Mouse (Mus musculus) myocyte (in vitro differentiated cells): ENCODE results near the gene Dock4. TPM values are rescaled to one million over a fixed set of nuclear protein-coding genes. Genes with fewer than 3 reads are reported as not detected.

Experiments
- H3K27me3 ChIP-seq: one replicate; pipeline ENCODE4 v1.6.1; 2011; ENCODE audit not compliant: control insufficient read depth, insufficient read depth, insufficient read length
- H3K36me3 ChIP-seq: one replicate; pipeline ENCODE4 v1.6.1; 2011; ENCODE audit not compliant: control insufficient read depth, insufficient read depth
- H3K4me2 ChIP-seq: one replicate; pipeline ENCODE4 v1.6.1; 2011; ENCODE audit warnings: low read depth, control low read depth
- H3K4me3 ChIP-seq: one replicate; pipeline ENCODE4 v1.5.1; 2011; ENCODE audit warnings: mild to moderate bottlenecking, control low read depth, moderate library complexity
- H3K79me2 ChIP-seq: one replicate; pipeline ENCODE4 v1.6.1; 2011; ENCODE audit not compliant: control insufficient read depth, insufficient read depth
- H3ac ChIP-seq: one replicate; pipeline ENCODE4 v1.6.1; 2011; ENCODE audit not compliant: control insufficient read depth, insufficient read length
- CEBPB ChIP-seq: IDR thresholded peaks from 2 replicates; pipeline ENCODE4 v1.6.1; 2011; ENCODE audit warnings: mild to moderate bottlenecking, moderate library complexity; ENCODE audit not compliant: poor library complexity, insufficient read depth, severe bottlenecking
- E2F4 ChIP-seq: IDR thresholded peaks from one replicate; pipeline ENCODE4 v1.6.1; 2011; ENCODE audit warnings: mild to moderate bottlenecking, control low read depth, moderate library complexity; ENCODE audit not compliant: insufficient read depth
- MAX ChIP-seq: IDR thresholded peaks from one replicate; pipeline ENCODE4 v1.6.1; 2011; ENCODE audit warnings: low read depth, mild to moderate bottlenecking, control low read depth
- MYOD1 ChIP-seq, 3 experiments: IDR thresholded peaks; one replicate each; pipeline ENCODE4 v1.6.1; 2011; ENCODE audit warnings: control low read depth in 2 of 3, low read depth in 2 of 3, mild to moderate bottlenecking in 2 of 3, moderate library complexity in 1 of 3; ENCODE audit not compliant: insufficient read length in 2 of 3, control insufficient read depth in 1 of 3
- MYOG ChIP-seq, 3 experiments: IDR thresholded peaks; one replicate each; pipeline ENCODE4 v1.6.1; 2011; ENCODE audit warnings: control low read depth in 2 of 3, low read depth in 2 of 3, mild to moderate bottlenecking in 2 of 3; ENCODE audit not compliant: insufficient read length in 2 of 3, control insufficient read depth in 1 of 3, insufficient read depth in 1 of 3
- POLR2A ChIP-seq: IDR thresholded peaks from one replicate; pipeline ENCODE4 v1.6.1; 2011; ENCODE audit warnings: low read depth, mild to moderate bottlenecking, control low read depth, moderate library complexity; ENCODE audit not compliant: insufficient read length
- POLR2AphosphoS2 ChIP-seq: IDR thresholded peaks from one replicate; pipeline ENCODE4 v1.6.1; 2011; ENCODE audit warnings: low read depth, control low read depth; ENCODE audit not compliant: insufficient read length
- REST ChIP-seq: IDR thresholded peaks from one replicate; pipeline ENCODE4 v1.6.1; 2011; ENCODE audit warnings: mild to moderate bottlenecking, control low read depth, moderate library complexity; ENCODE audit not compliant: insufficient read depth, insufficient read length
- SRF ChIP-seq: IDR thresholded peaks from one replicate; pipeline ENCODE4 v1.6.1; 2011; ENCODE audit warnings: low read depth; ENCODE audit not compliant: control insufficient read depth, insufficient read length
- TCF12 ChIP-seq: IDR thresholded peaks from one replicate; pipeline ENCODE4 v1.6.1; 2011; ENCODE audit warnings: mild to moderate bottlenecking, control low read depth; ENCODE audit not compliant: poor library complexity, insufficient read depth, severe bottlenecking
- TCF3 ChIP-seq: IDR thresholded peaks from one replicate; pipeline ENCODE4 v1.6.1; 2011; ENCODE audit warnings: low read depth, control low read depth; ENCODE audit not compliant: insufficient read length
- USF1 ChIP-seq: IDR thresholded peaks from one replicate; pipeline ENCODE4 v1.6.1; 2011; ENCODE audit warnings: low read depth, mild to moderate bottlenecking, control low read depth, moderate library complexity
- polyA plus RNA-seq: library from polyadenylated mRNA; unstranded; fragments of >200 nt; fragmentation: generic; extraction: Trizol; gene quantifications from one replicate; pipeline ENCODE4 v1.2.1, GENCODE M21; 2012; ENCODE audit warnings: missing spikeins

Gene Dock4
- polyA plus RNA-seq, 1 experiment, result 0.73 TPM

DNA sequence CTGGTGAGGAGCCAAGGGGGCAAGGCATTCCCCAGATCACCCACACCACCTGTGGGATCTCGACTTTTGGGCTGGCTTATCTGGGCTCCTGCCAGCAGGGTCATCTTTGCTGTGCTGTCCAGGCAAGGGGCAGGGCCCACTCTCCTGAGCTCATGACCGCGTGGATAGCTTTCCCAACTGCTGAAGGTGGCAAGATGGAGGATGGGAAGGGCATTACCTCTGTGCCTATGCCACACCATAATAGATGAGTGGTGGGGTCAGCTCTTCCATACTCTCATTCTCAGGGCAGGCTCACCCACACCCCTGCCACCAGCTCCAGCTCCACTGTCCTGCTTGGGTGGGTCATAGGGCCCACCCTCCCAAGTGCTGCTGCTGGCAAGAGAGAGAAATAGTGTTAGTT is 439.2 kb downstream of the Dock4 start:
- Histone ChIP-seq H3K27me3 (no peaks in the 10 kb centered on the region), H3ac (no peak overlapping the region), H3K4me2 (no peak overlapping the region), H3K79me2 (no peaks in the 10 kb centered on the region), H3K36me3 (no peaks in the 10 kb centered on the region), H3K4me3 (no peak overlapping the region)
- TF ChIP-seq MYOD1 (IDR thresholded peaks at IDR 0.05; ENCODE audit: control insufficient read depth in 1 of 3, insufficient read length in 2 of 3, low read depth in 2 of 3) (no peak), TCF12 (no peak), POLR2AphosphoS2 (no peak), MAX (no peak), E2F4 (no peak), MYOG (IDR thresholded peaks at IDR 0.05; ENCODE audit: control insufficient read depth in 1 of 3, insufficient read depth in 1 of 3, insufficient read length in 2 of 3, low read depth in 2 of 3) (no peak)

DNA sequence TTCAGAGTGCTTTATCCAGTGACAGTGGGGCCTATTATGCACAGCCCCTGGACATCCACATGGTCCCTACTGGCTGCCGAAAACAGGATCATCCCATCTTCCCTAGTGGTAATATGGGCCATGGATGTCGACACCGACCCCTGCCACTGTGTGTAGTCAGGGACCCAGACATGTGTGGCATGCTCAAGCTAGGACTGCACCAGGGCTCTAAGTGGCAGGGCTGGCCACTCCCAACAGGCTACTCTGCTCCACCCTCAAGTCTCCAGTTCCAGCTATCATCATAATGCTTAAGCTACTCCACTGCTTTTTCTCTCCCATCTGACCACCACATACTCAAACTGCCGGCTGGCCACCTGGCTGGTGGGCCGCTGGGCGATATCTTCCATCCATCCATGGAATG is 439.6 kb downstream of the Dock4 start:
- H3K79me2 ChIP-seq, result no peaks in the 10 kb centered on the region
- no peak for TF ChIP-seq E2F4

DNA sequence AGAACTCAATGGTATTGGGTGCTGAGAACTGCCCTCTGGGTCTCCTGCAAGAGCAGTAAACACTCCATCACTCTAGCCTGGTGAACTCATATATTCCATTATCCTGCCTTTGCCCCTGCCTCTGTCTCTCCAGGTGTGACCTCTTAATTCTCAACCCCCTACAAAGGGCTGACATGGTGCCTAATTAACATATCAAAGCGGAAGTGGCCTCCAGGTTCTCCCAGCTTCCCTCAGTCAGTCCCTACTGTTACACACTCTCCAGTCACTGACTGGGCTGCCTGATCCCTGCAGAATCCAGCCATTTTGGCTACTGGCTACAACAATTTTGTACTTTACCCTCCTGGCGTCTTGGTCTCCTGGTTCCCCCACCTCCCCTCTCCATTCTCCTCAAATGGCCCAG is 441.7 kb downstream of the Dock4 start:
- H3K79me2 ChIP-seq, result no peaks in the 10 kb centered on the region
- no peaks in the 10 kb centered on the region for H3K27me3 ChIP-seq
- H3K4me3 ChIP-seq, result no peak overlapping the region
- no peak overlapping the region for H3K4me2 ChIP-seq
- no peak for TF ChIP-seq TCF3
- TF ChIP-seq MAX, result no peak
- no peak for TF ChIP-seq REST
- no peak overlapping the region for H3ac ChIP-seq
- H3K36me3 ChIP-seq, result no peaks in the 10 kb centered on the region

More for the DNA sequence above, 439.6 kb downstream of the Dock4 start:
- Histone ChIP-seq H3K36me3 (no peaks in the 10 kb centered on the region), H3K4me3 (no peak overlapping the region), H3ac (no peak overlapping the region), H3K4me2 (no peak overlapping the region), H3K27me3 (no peaks in the 10 kb centered on the region)

DNA sequence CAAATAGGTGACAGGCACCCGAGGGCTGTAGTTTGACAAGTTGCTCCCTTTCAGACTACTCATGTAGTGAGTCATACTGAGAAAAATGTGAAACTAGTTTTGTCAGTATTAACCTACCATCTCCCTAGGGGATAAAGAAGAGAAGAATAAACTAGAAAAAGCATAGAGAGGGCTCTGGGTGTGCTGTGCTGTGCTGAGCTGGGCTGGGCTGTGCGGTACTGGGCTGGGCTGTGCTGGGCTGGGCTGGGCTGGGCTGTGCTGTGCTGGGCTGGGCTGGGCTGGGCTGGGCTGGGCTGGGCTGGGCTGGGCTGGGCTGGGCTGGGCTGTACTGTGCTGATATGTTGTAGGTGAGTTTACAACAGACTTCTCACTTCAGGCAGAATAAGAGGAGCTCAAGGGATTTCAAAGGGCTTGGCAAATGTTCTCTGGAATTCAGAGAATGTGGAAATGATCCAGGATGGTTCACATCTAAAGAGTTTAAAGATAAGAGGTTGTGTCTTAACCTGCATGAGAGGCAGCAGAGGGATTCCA is 442.6 kb downstream of the Dock4 start:
- Histone ChIP-seq H3K79me2 (no peaks in the 10 kb centered on the region), H3ac (no peak overlapping the region), H3K4me2 (peak overlapping the region; percentile 8), H3K36me3 (no peaks in the 10 kb centered on the region), H3K4me3 (no peak overlapping the region), H3K27me3 (no peaks in the 10 kb centered on the region)
- TF ChIP-seq TCF3 (no peak), MYOG (IDR thresholded peaks at IDR 0.05; ENCODE audit: control insufficient read depth in 1 of 3, insufficient read depth in 1 of 3, insufficient read length in 2 of 3, low read depth in 2 of 3) (no peak), E2F4 (no peak), POLR2AphosphoS2 (no peak), TCF12 (no peak), SRF (no peak), USF1 (no peak), MYOD1 (IDR thresholded peaks at IDR 0.05; ENCODE audit: control insufficient read depth in 1 of 3, insufficient read length in 2 of 3, low read depth in 2 of 3) (no peak), POLR2A (no peak), REST (no peak), MAX (no peak), CEBPB (no peak)

DNA sequence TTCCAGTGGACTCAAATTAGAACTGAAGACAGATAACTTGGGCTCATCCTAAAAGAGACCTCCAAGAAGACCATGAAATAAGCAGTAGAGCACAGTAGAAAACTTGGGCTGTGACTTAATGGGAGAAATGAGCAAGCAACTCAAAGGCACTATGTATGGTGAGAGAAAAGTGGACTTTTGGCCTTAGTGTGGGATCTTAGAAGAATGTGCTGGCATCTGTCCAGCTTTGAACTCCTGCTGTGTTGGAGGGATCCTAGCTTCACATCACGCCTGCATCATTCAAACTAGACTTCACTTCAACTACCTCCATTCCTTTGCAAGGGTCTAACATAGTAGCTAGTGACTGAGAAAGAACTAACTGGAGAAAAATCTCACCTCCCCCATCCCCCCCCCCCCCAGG is 443.1 kb downstream of the Dock4 start:
- TF ChIP-seq MYOG (IDR thresholded peaks at IDR 0.05; ENCODE audit: control insufficient read depth in 1 of 3, insufficient read depth in 1 of 3, insufficient read length in 2 of 3, low read depth in 2 of 3), result no peak
- TF ChIP-seq SRF, result no peak
- no peak for TF ChIP-seq TCF3
- no peak for TF ChIP-seq CEBPB
- no peak for TF ChIP-seq TCF12
- TF ChIP-seq MYOD1 (IDR thresholded peaks at IDR 0.05; ENCODE audit: control insufficient read depth in 1 of 3, insufficient read length in 2 of 3, low read depth in 2 of 3), result no peak
- no peak for TF ChIP-seq MAX
- no peak for TF ChIP-seq USF1
- no peak for TF ChIP-seq E2F4
- TF ChIP-seq REST, result no peak
- no peak for TF ChIP-seq POLR2AphosphoS2
- TF ChIP-seq POLR2A, result no peak
- Histone ChIP-seq H3K36me3 (no peaks in the 10 kb centered on the region), H3ac (no peak overlapping the region), H3K27me3 (no peaks in the 10 kb centered on the region), H3K79me2 (no peaks in the 10 kb centered on the region), H3K4me3 (no peak overlapping the region), H3K4me2 (peak overlapping the region; percentile 8)
